Mouse (Mus musculus) testis, adult 2 months (tissue): ENCODE data around the gene Tmem82.

Source experiments
- CTCF ChIP-seq: fragments of 200-500 bp; IDR thresholded peaks from 2 replicates; pipeline ENCODE4 v1.5.1; 2012; ENCODE audit warnings: low read depth, mild to moderate bottlenecking, inconsistent platforms, low read length, moderate library complexity; ENCODE audit not compliant: control insufficient read depth, insufficient read depth, insufficient replicate concordance
- POLR2A ChIP-seq: fragments of 200-500 bp; IDR thresholded peaks from 2 replicates; pipeline ENCODE4 v1.6.1; 2012; ENCODE audit warnings: low read depth, mild to moderate bottlenecking, inconsistent platforms, low read length, moderate library complexity; ENCODE audit not compliant: control insufficient read depth

GRCm38 (mm10) chr4:141570004-141570403 is 48.4 kb downstream of the Tmem82 start:
- no peak for TF ChIP-seq CTCF
- TF ChIP-seq POLR2A, result no peak
